8 mouse cellular contexts compared by ENCODE assay signal in genomic region chr11:24074634-24075104, GRCm38 (mm10). TPM values are rescaled to one million over a fixed set of nuclear protein-coding genes. Genes with fewer than 3 reads are reported as not detected.
DNase-seq lines count a peak whose midpoint lies in the region; ATAC-seq and TF ChIP-seq lines count a peak whose summit lies in the region.

A830031A19Rik (minus strand) TSS chr11:24075054.

- no peaks in the 10 kb centered on the region for H3K4me1 ChIP-seq in kidney, adult 2 months (ENCODE audit: control insufficient read depth, insufficient read depth, low read length)
- peaks cover 35% of the 10 kb centered on the region for H3K4me1 ChIP-seq in forebrain, embryonic 10.5 days
- peaks cover 30% of the 10 kb centered on the region for H3K4me1 ChIP-seq in liver, embryonic 12.5 days

- TF ChIP-seq POLR2A in kidney, adult 2 months (IDR thresholded peaks at IDR 0.05; ENCODE audit: low read depth, low read length) = no peak

- H3K27ac ChIP-seq in kidney, adult 2 months (ENCODE audit: insufficient read depth, low read depth, low read length) = no peak within 1 kb of the TSS
- H3K27ac ChIP-seq in forebrain, embryonic 10.5 days = peak within 1 kb of the TSS; percentile 96
- peak within 1 kb of the TSS; percentile 90 for H3K27ac ChIP-seq in liver, embryonic 12.5 days

- peak within 1 kb of the TSS; percentile 87 for H3K9ac ChIP-seq in liver, embryonic 12.5 days

- H3K4me2 ChIP-seq in liver, embryonic 12.5 days = peak within 1 kb of the TSS; percentile 97

- H3K36me3 ChIP-seq in kidney, adult 2 months (ENCODE audit: control insufficient read depth, insufficient read depth, low read length) = no peaks in the 10 kb centered on the region
- no peaks in the 10 kb centered on the region for H3K36me3 ChIP-seq in forebrain, embryonic 10.5 days (replicated peaks)
- H3K36me3 ChIP-seq in liver, embryonic 12.5 days = no peaks in the 10 kb centered on the region

- DNase-seq in kidney, adult 2 months = no peak
- DNase-seq in kidney, adult 8-10 months = no peak
- DNase-seq in ES-CJ7 (ENCODE audit: low read depth, low spot score) = peak; percentile 55
- DNase-seq in forebrain, embryonic 10.5 days (ENCODE audit: extremely low spot score, low spot score) = no peak
- DNase-seq in testis, postnatal 14 days (ENCODE audit: low spot score) = peak; percentile 19
- no peak for DNase-seq in urinary bladder, adult 2 months (ENCODE audit: low spot score)
- DNase-seq in cerebellum, adult 9-11 months = no peak

- H3K27me3 ChIP-seq in kidney, adult 2 months (replicated peaks; ENCODE audit: control insufficient read depth, insufficient read depth, low read length) = peaks cover 18% of the 10 kb centered on the region
- H3K27me3 ChIP-seq in forebrain, embryonic 10.5 days (ENCODE audit: poor library complexity, severe bottlenecking) = peaks cover 31% of the 10 kb centered on the region
- peaks cover 32% of the 10 kb centered on the region for H3K27me3 ChIP-seq in liver, embryonic 12.5 days (replicated peaks)

- H3K4me3 ChIP-seq in kidney, adult 2 months (ENCODE audit: insufficient read depth, low read depth, low read length) = peak within 1 kb of the TSS; percentile 51
- H3K4me3 ChIP-seq in forebrain, embryonic 10.5 days = peak within 1 kb of the TSS; percentile 75
- peak within 1 kb of the TSS; percentile 76 for H3K4me3 ChIP-seq in liver, embryonic 12.5 days

- 3% methylated on average over 11 of the region's 11 CpGs for WGBS in kidney, adult 2 months
- under 1% methylated on average over 11 of the region's 11 CpGs for WGBS in forebrain, embryonic 10.5 days
- WGBS in liver, embryonic 12.5 days (ENCODE audit: insufficient replicate concordance) = under 1% methylated on average over 11 of the region's 11 CpGs

- 0 out of 2 replicates have a peak, but pooled peaks have one; percentile 19 for ATAC-seq in liver, embryonic 12.5 days

- H3K9me3 ChIP-seq in forebrain, embryonic 10.5 days = no peaks in the 10 kb centered on the region
- H3K9me3 ChIP-seq in liver, embryonic 12.5 days (replicated peaks) = no peaks in the 10 kb centered on the region

- TF ChIP-seq CTCF in kidney, adult 2 months (conservative IDR thresholded peaks at IDR 0.05; ENCODE audit: insufficient read depth, insufficient read length, low read depth, low read length) = no peak

RNA-seq across cellular contexts. Expression of gene A830031A19Rik, which starts in this region (rescaled TPM):
- not detected in 2 replicates for polyA plus RNA-seq in kidney, adult 2 months (2012; rRNA removed)
- polyA plus RNA-seq in forebrain, embryonic 10.5 days (2016; fragmentation: Nextera tagmentation; extraction: Ambion mirVana) = not detected in 2 replicates
- not detected in 2 replicates for polyA plus RNA-seq in liver, embryonic 12.5 days (2016; fragmentation: Nextera tagmentation; extraction: Ambion mirVana)
- polyA plus RNA-seq in urinary bladder, adult 2 months (2012; rRNA removed) = not detected in 2 replicates

Comparison
In these comparisons a context has a peak if more than half of its experiments do, and no peak if none do; other contexts are left out.
1. Peak in ATAC-seq, H3K4me3 ChIP-seq, H3K27ac ChIP-seq, H3K9ac ChIP-seq and H3K4me2 ChIP-seq in liver, embryonic 12.5 days; RNA of the gene not detected or under 1 TPM.
2. DNase-seq: peak in ES-CJ7 (single experiment) and testis, postnatal 14 days (single experiment); none in kidney, adult 2 months (single experiment), kidney, adult 8-10 months (0 of 2), forebrain, embryonic 10.5 days (single experiment), urinary bladder, adult 2 months (single experiment) and cerebellum, adult 9-11 months (single experiment).
3. Peak in every context shown above with its lines, with median percentiles within 50 percentile points of each other: H3K4me3 ChIP-seq.